Mouse (Mus musculus) stomach, embryonic 15.5 days (tissue): ENCODE measurements at regions not wholly inside any gene's neighbourhood (a gene's known extent, or its start where the extent isn't known, plus 50 kb on each side); places are given as distances from the start of the nearest gene placed in this dataset.

Source experiments
- ATAC-seq: fragments of 200-750 bp; cut with Nextera tagmentation; 2 replicates; pipeline ENCODE4 v1.8.0; 2017; ENCODE audit warnings: low read depth, moderate number of reproducible peaks, moderate TSS enrichment; ENCODE audit not compliant: insufficient read depth, low FRiP score
- H3K27ac ChIP-seq: fragments of 300-500 bp; sonication (generic); 2 replicates; pipeline ENCODE4 v1.5.1; 2015; ENCODE audit warnings: mild to moderate bottlenecking, inconsistent platforms
- H3K27me3 ChIP-seq: fragments of 300-500 bp; sonication (generic); replicated peaks from 2 replicates; pipeline ENCODE4 v1.6.1; 2015; ENCODE audit warnings: inconsistent platforms
- H3K36me3 ChIP-seq: fragments of 300-500 bp; sonication (generic); 2 replicates; pipeline ENCODE4 v1.6.1; 2015; ENCODE audit warnings: inconsistent platforms
- H3K4me1 ChIP-seq: fragments of 300-500 bp; sonication (generic); 2 replicates; pipeline ENCODE4 v1.6.1; 2015; ENCODE audit warnings: inconsistent platforms
- H3K4me2 ChIP-seq: fragments of 300-500 bp; sonication (generic); 2 replicates; pipeline ENCODE4 v1.6.1; 2015; ENCODE audit warnings: mild to moderate bottlenecking, inconsistent platforms
- H3K4me3 ChIP-seq: fragments of 300-500 bp; sonication (generic); replicated peaks from 2 replicates; pipeline ENCODE4 v1.5.1; 2015; ENCODE audit warnings: inconsistent platforms
- H3K9ac ChIP-seq: fragments of 300-500 bp; sonication (generic); 2 replicates; pipeline ENCODE4 v1.6.1; 2015; ENCODE audit warnings: inconsistent platforms
- H3K9me3 ChIP-seq: fragments of 300-500 bp; sonication (generic); 2 replicates; pipeline ENCODE4 v1.6.1; 2016; ENCODE audit warnings: inconsistent platforms
- WGBS: fragments of 180-500 bp; shearing (Covaris S2); methylation state at CpG from one replicate; pipeline ENCODE4 v1.1.7; 2015; 5-methylcytosine and 5-hydroxymethylcytosine counted together

DNA sequence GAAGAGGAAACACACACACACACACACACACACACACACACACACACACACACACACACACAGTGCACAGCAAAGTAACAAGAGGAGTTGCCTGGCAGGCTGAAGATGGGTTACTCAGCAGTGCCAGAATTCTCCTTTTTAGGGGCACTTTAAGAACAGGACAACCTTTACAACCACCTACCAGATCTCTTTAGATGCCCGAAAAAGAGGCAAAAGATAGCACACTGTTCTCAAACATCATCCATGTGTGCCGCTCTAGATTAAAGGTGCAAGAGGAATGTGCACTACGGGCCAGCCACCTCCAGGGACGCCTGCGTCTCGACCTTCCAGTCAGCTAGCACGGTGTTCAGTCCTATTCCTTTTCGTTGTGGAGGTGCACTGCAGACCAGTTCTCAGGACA is 247.7 kb downstream of the Ipo11 start:
- H3K4me1 ChIP-seq: no peaks in the 10 kb centered on the region
- no peak overlapping the region for H3K4me2 ChIP-seq
- no peaks in the 10 kb centered on the region for H3K27me3 ChIP-seq
- H3K4me3 ChIP-seq: no peak overlapping the region
- ATAC-seq: no peak
- no peak overlapping the region for H3K9ac ChIP-seq
- no peaks in the 10 kb centered on the region for H3K9me3 ChIP-seq
- no peak overlapping the region for H3K27ac ChIP-seq
- no peaks in the 10 kb centered on the region for H3K36me3 ChIP-seq
- WGBS: 86% methylated on average over 8 of the region's 8 CpGs

DNA sequence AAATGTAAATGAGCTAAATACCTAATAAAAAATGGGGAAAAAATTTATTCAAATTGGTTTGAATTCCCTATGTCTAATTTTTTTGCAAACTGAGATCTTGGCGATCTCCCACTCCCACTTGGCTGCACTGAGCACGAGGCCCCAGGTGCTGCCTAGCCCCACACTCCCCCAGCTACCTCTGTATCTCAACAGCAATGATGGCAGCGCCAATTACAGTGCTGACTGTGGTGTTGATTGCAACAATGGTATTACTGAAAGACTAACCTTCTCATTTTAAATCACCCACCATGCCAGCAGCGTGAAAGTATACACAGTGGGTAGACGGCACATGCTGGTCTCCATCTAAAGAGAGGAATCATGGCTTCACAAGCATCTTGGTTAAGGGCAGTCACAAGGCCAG is 267.1 kb downstream of the Ipo11 start:
- Histone ChIP-seq H3K4me2 (no peak overlapping the region), H3K9me3 (no peaks in the 10 kb centered on the region), H3K27me3 (no peaks in the 10 kb centered on the region), H3K9ac (no peak overlapping the region), H3K27ac (no peak overlapping the region), H3K4me1 (no peaks in the 10 kb centered on the region), H3K4me3 (no peak overlapping the region), H3K36me3 (no peaks in the 10 kb centered on the region)
- no peak for ATAC-seq
- 84% methylated on average over 5 of the region's 5 CpGs for WGBS

DNA sequence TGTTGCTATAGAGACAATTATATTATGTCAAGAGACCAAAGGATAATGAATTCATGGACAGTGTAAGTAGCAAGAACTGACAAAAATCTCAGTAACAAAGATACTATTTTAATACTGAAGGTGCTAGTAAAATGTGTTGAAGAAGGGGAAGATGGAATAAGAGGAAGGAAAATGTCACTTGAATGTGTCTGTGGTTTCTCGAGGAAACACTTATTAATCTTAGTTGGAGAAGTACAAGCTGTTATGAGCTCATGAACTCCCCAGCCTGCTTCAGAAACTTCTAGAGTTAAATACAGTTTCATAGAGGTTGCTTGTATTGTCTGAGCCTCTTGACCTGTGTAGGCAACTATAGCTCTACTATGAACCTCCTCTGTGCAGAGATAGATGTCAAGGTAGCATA is 274.6 kb downstream of the Ipo11 start:
- H3K36me3 ChIP-seq: no peaks in the 10 kb centered on the region
- H3K4me3 ChIP-seq: no peak overlapping the region
- no peaks in the 10 kb centered on the region for H3K9me3 ChIP-seq
- no peak overlapping the region for H3K27ac ChIP-seq
- 50% methylated on average over 1 of the region's 1 CpGs for WGBS
- no peak overlapping the region for H3K4me2 ChIP-seq
- H3K27me3 ChIP-seq: no peaks in the 10 kb centered on the region
- no peak overlapping the region for H3K9ac ChIP-seq
- ATAC-seq: no peak
- no peaks in the 10 kb centered on the region for H3K4me1 ChIP-seq

DNA sequence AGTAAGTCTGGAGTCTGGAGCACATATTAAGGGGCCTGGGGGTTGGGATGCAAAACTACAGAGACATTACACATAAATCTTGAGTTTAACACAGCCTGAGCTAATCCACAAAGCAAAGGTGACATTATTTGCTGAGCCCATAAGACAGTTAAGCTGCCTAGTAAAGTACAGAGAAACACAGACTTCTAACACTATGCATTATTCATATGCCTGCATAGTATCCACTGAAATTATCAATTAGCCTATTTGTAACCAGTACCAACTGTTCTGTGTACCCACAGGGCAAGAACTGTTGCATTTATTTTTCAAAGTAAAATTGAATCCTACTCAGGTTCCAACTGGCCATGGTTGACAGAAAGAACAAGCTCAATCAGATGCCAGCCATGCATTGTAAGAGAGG is 287.4 kb downstream of the Ipo11 start:
- Histone ChIP-seq H3K9ac (no peak overlapping the region), H3K9me3 (no peaks in the 10 kb centered on the region), H3K4me3 (no peak overlapping the region), H3K4me2 (no peak overlapping the region), H3K4me1 (no peaks in the 10 kb centered on the region), H3K27me3 (no peaks in the 10 kb centered on the region), H3K36me3 (no peaks in the 10 kb centered on the region), H3K27ac (no peak overlapping the region)
- ATAC-seq: no peak

DNA sequence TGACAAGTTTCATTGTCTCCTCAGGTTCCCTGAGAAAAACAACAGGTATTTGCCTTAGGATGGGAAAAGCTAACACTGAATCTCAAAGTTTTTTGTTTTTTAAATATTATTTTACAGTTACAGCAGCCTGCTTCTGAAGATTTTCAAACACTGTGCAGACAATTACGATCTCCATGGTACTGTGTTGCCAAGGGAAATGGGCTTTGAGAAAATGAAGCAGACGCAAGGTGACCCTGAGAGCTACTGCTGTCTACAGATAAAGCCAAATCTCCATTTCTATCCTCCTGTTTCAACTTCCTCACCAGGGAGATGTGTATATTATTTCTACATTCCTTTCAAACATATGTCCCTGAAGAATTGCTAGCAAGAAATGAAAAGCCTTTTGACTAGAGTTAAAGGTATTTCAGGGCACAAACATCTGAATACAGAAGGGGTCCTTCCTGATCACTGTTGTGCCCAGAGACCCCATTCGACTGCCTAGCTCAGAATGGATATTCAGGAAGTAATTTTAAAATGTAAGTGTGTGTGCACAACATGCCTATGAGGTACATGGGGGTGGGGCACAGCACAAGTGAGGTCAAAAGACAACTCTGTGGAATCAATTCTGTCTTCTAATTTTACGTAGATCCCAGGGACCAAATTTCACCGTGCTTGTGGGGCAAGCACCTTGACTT is 293.3 kb downstream of the Ipo11 start:
- no peak overlapping the region for H3K4me2 ChIP-seq
- H3K9ac ChIP-seq: no peak overlapping the region
- H3K27ac ChIP-seq: no peak overlapping the region
- WGBS: 60% methylated on average over 5 of the region's 5 CpGs
- H3K9me3 ChIP-seq: no peaks in the 10 kb centered on the region
- H3K4me1 ChIP-seq: no peaks in the 10 kb centered on the region
- H3K27me3 ChIP-seq: no peaks in the 10 kb centered on the region
- no peak for ATAC-seq
- no peak overlapping the region for H3K4me3 ChIP-seq
- H3K36me3 ChIP-seq: no peaks in the 10 kb centered on the region

DNA sequence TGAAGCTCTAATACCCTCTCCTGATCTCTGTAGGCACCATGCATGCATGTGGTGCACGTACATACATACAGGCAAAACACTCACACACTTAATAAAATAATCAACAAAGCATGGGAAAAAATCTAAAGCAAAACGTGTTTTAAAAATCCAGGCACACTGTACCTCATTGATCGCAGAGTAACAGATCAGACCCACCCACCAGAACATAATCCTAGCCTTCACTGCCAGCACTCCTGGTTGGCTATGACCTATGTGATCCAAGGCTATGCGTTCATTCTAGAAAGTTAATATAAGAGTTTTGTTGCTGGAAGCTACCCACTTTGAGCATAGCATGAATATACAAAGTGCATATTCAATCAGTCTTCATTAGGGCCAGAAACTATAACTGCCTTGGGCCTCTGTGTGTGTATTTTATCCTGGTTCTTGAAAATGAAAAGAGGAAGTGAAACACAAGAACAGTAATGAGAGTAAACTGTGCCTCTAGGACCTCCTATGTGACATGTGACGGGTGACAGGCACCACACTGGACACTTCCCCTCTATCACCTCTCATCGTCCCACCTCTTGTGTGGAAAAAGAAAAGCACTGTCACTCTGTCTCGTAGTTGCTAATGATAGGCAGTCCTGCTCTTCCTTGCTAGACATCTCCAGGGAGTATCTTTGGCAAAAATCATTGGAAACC is 297.9 kb downstream of the Ipo11 start:
- no peak overlapping the region for H3K27ac ChIP-seq
- WGBS: 73% methylated on average over 7 of the region's 7 CpGs
- no peak overlapping the region for H3K9ac ChIP-seq
- H3K4me1 ChIP-seq: no peaks in the 10 kb centered on the region
- no peak for ATAC-seq
- H3K9me3 ChIP-seq: no peaks in the 10 kb centered on the region
- no peaks in the 10 kb centered on the region for H3K27me3 ChIP-seq
- H3K4me2 ChIP-seq: no peak overlapping the region
- H3K4me3 ChIP-seq: no peak overlapping the region
- no peaks in the 10 kb centered on the region for H3K36me3 ChIP-seq

DNA sequence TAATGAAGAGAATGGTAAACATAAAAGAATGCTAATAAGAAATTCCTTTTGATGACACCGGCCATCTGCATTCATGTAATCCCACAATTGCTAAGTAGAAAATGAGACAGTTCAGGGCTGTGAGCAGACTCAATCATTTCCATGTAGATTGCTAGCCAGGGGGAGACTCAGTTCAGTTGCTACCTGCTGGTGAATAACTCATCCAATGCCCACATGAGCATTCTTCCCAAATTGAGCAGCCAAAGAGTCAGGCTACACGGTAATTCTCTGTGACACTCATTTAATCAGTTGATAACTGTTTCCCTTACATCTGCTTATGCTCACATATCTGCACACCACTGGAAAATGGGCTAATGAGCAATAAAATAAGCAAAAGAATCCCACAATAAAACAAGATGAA is 345.0 kb downstream of the Ipo11 start:
- ATAC-seq: no peak
- WGBS: 76% methylated on average over 2 of the region's 2 CpGs
- H3K9ac ChIP-seq: no peak overlapping the region

DNA sequence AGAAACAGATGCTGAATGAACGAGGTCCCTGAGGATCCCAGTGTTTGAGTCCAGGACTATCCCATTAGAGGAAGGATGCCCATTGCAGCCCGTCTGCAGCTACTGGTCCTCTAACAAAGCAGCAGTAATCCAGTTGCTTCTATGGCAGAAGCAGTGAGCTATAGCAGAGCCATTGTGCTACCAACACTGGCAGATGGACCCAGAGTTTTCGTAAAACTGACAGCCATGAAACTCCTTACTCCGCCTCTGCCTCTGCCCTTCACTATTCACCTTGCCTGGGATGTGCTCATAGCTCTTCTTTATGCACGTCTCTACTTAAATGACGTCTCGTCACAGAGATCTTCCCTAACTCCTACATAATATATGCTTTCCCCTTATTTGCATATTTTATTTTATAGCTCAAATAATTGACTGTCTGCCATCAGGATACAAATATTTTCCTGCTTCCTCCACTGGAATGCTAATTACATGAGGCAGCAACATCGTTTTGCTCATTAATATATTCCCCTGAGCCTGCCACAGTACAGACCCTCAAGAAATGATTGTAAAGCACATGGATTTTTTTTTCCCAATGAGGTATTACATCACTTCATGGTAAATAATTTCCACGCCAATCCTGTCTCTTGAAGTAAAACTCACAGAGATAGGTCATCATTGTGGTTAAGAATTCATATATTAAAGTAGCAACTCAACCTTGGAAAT is 368.9 kb downstream of the Ipo11 start:
- Histone ChIP-seq H3K36me3 (no peaks in the 10 kb centered on the region), H3K27me3 (no peaks in the 10 kb centered on the region), H3K9me3 (no peaks in the 10 kb centered on the region), H3K4me1 (no peaks in the 10 kb centered on the region), H3K9ac (no peak overlapping the region), H3K27ac (no peak overlapping the region), H3K4me2 (no peak overlapping the region), H3K4me3 (no peak overlapping the region)
- 83% methylated on average over 9 of the region's 9 CpGs for WGBS
- ATAC-seq: no peak

More for the DNA sequence above, 345.0 kb downstream of the Ipo11 start:
- Histone ChIP-seq H3K27ac (no peak overlapping the region), H3K27me3 (no peaks in the 10 kb centered on the region), H3K4me2 (no peak overlapping the region), H3K9me3 (no peaks in the 10 kb centered on the region), H3K36me3 (no peaks in the 10 kb centered on the region), H3K4me1 (no peaks in the 10 kb centered on the region), H3K4me3 (no peak overlapping the region)

DNA sequence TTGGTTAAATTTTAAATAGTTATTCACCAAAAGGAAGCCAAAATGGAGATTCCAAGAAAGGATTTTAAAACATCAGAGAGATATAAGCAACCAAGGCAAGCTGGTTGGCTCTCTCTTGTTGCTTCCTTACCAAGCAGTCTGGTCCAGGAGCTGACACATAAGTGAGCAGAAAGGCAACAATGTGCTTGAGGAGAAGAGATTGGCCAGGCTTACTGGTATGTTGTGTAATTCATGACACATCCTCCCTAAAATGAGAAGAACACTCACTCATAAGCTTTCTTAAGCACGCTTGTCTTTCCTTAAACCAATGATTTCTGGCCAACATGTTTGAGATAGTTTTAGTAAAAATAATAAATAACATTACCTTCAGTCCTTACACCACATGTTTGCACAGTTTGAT is 374.2 kb downstream of the Ipo11 start:
- WGBS: 84% methylated on average over 1 of the region's 1 CpGs
- ATAC-seq: no peak

DNA sequence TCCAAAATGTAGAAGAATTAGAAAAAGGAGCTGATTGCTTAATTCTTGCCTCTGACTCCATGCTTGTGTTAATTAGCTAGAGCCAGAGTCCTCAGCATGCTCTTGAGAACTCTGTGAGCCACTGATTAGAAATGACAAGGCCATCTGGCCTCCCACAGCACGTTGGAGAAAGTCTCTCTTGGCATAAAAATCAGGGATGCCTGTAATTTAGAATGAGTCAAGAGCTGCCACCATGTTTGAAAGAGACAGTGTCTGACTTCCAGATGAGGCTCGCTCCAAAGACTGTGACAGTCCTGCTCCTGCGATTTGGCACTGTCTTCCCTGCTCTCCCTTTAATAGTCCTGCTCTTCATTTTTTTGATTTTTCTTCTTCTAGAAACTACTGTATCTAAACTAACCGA is 374.6 kb downstream of the Ipo11 start:
- no peak overlapping the region for H3K4me3 ChIP-seq
- no peak overlapping the region for H3K9ac ChIP-seq

More for the DNA sequence above, 374.2 kb downstream of the Ipo11 start:
- no peak overlapping the region for H3K4me2 ChIP-seq
- H3K36me3 ChIP-seq: no peaks in the 10 kb centered on the region
- no peaks in the 10 kb centered on the region for H3K4me1 ChIP-seq
- no peak overlapping the region for H3K4me3 ChIP-seq
- H3K9ac ChIP-seq: no peak overlapping the region
- no peaks in the 10 kb centered on the region for H3K9me3 ChIP-seq
- no peaks in the 10 kb centered on the region for H3K27me3 ChIP-seq
- no peak overlapping the region for H3K27ac ChIP-seq

DNA sequence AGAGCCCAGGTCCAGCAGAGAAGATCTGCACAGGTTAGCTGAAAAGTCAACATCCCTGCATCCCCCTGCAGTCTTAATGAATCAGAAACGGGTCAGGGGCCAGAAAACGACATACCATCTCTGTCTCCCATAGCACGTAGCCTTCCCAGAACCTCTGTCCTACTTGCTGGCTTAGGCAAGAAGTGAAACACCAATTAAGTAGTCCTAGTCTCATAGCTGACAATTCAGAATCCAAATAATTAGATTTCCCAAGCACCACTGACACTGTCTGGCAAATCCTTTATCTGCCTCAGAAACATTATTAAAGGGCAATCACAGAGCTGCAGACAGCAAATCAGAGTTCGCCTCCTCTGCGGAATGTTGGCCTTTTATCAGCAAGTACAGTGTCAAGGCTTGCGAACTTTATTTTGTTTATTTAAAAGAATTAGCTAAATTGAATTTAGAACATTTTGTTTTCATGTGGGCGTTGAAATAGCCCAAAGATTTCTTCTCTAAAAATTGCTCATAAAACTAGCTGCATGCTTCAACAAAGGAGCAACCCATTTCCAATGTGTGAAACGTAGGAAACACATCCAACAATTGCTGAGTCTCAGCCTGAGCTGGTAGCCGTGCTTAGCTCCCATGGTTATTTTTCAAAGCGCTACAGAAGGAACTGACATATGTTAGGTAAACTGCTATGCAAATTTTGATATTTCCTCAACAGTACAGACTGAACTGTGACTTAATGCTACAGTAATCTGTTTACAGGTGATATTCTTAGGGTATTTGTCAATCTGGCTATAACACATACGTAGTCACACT is 411.2 kb downstream of the Ipo11 start:
- Histone ChIP-seq H3K36me3 (no peaks in the 10 kb centered on the region), H3K4me3 (no peak overlapping the region), H3K9me3 (no peaks in the 10 kb centered on the region), H3K9ac (no peak overlapping the region), H3K4me2 (no peak overlapping the region), H3K27me3 (no peaks in the 10 kb centered on the region), H3K27ac (no peak overlapping the region), H3K4me1 (no peaks in the 10 kb centered on the region)
- 67% methylated on average over 11 of the region's 11 CpGs for WGBS
- no peak for ATAC-seq

More for the DNA sequence above, 374.6 kb downstream of the Ipo11 start:
- 66% methylated on average over 4 of the region's 4 CpGs for WGBS
- Histone ChIP-seq H3K27ac (no peak overlapping the region), H3K9me3 (no peaks in the 10 kb centered on the region), H3K4me2 (no peak overlapping the region), H3K27me3 (no peaks in the 10 kb centered on the region), H3K36me3 (no peaks in the 10 kb centered on the region), H3K4me1 (no peaks in the 10 kb centered on the region)
- ATAC-seq: no peak
